Mouse (Mus musculus): ENCODE measurements around the gene Csf2rb.

GRCm38 (mm10) chr15:78310971-78311370 is 14.6 kb upstream of the Csf2rb start:
- TF ChIP-seq CTCF (IDR thresholded peaks at IDR 0.05; ENCODE audit: low read depth) (no peak), EP300 (optimal IDR thresholded peaks at IDR 0.05) (no peak)

All from stomach, postnatal 0 days (tissue).